Mouse (Mus musculus) neural tube, embryonic 11.5 days (tissue): ENCODE measurements at regions not wholly inside any gene's neighbourhood (a gene's known extent, or its start where the extent isn't known, plus 50 kb on each side); places are given as distances from the start of the nearest gene placed in this dataset.

Source experiments
- ATAC-seq: fragments of 200-750 bp; cut with Nextera tagmentation; 2 replicates; pipeline ENCODE4 v1.8.0; 2017; ENCODE audit warnings: moderate number of reproducible peaks, mild to moderate bottlenecking, moderate TSS enrichment, moderate library complexity; ENCODE audit not compliant: insufficient read depth, low FRiP score, low TSS enrichment
- DNase-seq: peaks from one replicate; pipeline ENCODE4 v3.0.0-alpha.2; 2015; ENCODE audit warnings: low spot score
- H3K27ac ChIP-seq: fragments of 300-500 bp; sonication (generic); 2 replicates; pipeline ENCODE4 v1.5.1; 2014; ENCODE audit warnings: low read depth, mild to moderate bottlenecking, low read length
- H3K27me3 ChIP-seq: fragments of 300-500 bp; sonication (generic); 2 replicates; pipeline ENCODE4 v1.6.1; 2014; ENCODE audit warnings: mild to moderate bottlenecking, low read length, mixed read lengths; ENCODE audit not compliant: control insufficient read depth, insufficient read depth
- H3K36me3 ChIP-seq: fragments of 300-500 bp; sonication (generic); 2 replicates; pipeline ENCODE4 v1.6.1; 2014; ENCODE audit warnings: mild to moderate bottlenecking, low read length, moderate library complexity, mixed read lengths; ENCODE audit not compliant: control insufficient read depth, insufficient read depth
- H3K4me1 ChIP-seq: fragments of 300-500 bp; sonication (generic); 2 replicates; pipeline ENCODE4 v1.6.1; 2014; ENCODE audit warnings: low read length, mixed read lengths; ENCODE audit not compliant: control insufficient read depth, insufficient read depth
- H3K4me2 ChIP-seq: fragments of 300-500 bp; sonication (generic); 2 replicates; pipeline ENCODE4 v1.6.1; 2014; ENCODE audit warnings: low read depth, mild to moderate bottlenecking, moderate library complexity
- H3K4me3 ChIP-seq: fragments of 300-500 bp; sonication (generic); 2 replicates; pipeline ENCODE4 v1.5.1; 2014; ENCODE audit warnings: low read depth, low read length
- H3K9ac ChIP-seq: fragments of 300-500 bp; sonication (generic); 2 replicates; pipeline ENCODE4 v1.6.1; 2014; ENCODE audit warnings: mild to moderate bottlenecking, low read length
- H3K9me3 ChIP-seq: fragments of 300-500 bp; sonication (generic); 2 replicates; pipeline ENCODE4 v1.6.1; 2016; ENCODE audit warnings: low read length; ENCODE audit not compliant: control insufficient read depth
- WGBS: fragments of 180-500 bp; shearing (Covaris S2); extraction: QIAGEN DNeasy Blood & Tissue Kit; methylation state at CpG from one replicate; pipeline ENCODE4 v1.1.7; 2014; 5-methylcytosine and 5-hydroxymethylcytosine counted together

DNA sequence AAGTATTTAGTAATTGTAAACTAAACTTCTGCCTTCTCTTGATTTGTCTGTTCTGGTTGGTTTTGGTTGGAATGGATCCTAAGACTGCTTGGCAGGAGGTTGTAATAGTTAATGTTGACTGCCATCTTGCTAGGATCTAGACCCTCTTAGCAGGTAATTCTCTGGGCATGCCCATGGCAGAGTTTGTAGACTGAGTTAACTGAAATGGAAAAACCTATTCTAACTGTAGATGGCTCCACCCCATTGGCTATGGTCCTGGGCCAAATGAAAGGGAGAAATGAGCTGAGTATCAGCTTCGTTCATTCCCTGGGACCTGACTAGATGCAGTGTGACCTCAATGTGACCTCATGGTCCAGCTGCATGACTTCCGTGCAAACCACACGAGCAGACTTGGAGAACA is 207.7 kb downstream of the Slc30a10 start:
- whole genome bisulfite sequencing = 84% methylated on average over 3 of the region's 3 CpGs
- no peak for ATAC-seq
- H3K27me3 ChIP-seq = no peaks in the 10 kb centered on the region

DNA sequence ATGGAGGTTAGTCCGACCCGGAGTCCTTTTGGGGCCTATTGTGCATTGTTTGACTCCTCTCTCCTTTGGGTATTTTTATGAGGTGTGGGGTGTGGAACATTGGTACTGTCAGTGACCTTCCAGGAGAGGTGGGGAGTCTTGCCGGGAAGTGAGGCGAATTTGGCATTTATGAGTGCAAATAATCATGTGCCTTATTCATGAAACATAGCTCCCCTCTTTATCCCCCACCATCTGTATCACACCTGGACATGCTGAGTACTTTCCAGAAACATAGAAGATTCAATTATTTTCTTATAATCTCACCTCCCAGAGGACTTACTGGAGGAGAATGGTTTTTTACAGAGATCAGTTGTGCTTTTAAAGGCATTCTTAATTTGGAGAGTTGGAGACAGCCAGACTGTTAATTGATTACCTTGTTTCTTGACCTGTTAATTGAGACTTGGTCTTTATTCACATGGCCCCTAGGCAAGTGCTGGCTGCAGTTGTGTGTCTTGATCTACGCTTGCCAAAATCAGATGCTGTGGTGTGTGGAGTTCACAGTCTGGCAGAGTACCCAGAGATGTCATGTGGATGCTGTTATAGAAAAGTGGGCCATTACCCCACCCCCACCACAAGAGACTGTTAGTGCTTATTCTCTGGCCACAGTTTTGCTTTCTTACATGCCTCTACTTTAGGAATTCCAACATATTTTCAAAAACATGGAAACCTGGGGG is 215.5 kb downstream of the Slc30a10 start:
- Histone ChIP-seq H3K4me2 (no peak overlapping the region), H3K27ac (no peak overlapping the region), H3K36me3 (no peaks in the 10 kb centered on the region), H3K4me1 (no peaks in the 10 kb centered on the region), H3K27me3 (no peaks in the 10 kb centered on the region), H3K9me3 (no peaks in the 10 kb centered on the region), H3K4me3 (no peak overlapping the region), H3K9ac (no peak overlapping the region)
- WGBS = 72% methylated on average over 5 of the region's 5 CpGs
- ATAC-seq (no peak), DNase-seq (no peak)

More for the DNA sequence above, 207.7 kb downstream of the Slc30a10 start:
- Histone ChIP-seq H3K4me3 (no peak overlapping the region), H3K4me2 (no peak overlapping the region), H3K9me3 (no peaks in the 10 kb centered on the region), H3K4me1 (no peaks in the 10 kb centered on the region), H3K27ac (no peak overlapping the region), H3K36me3 (no peaks in the 10 kb centered on the region), H3K9ac (no peak overlapping the region)
- no peak for DNase-seq

DNA sequence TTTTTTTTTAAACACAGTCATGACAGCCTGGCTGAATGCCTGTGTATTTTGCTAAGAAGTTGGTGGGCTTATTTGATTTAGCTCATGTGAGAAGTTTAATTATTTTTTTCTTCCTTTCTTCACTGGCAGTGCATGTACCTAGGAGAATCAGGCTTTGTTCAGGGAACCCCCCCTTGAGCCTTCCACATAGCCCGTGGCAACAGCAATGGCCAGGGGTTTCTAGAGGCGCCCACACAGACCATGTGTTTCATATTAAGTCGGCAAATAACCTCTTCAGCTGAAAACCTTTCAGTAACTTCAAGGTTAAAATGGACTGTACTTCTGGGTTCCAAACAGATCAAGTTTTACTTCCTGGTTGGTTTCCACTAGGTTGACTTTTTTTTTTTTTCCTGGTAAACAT is 218.3 kb downstream of the Slc30a10 start:
- Histone ChIP-seq H3K27ac (no peak overlapping the region), H3K4me1 (no peaks in the 10 kb centered on the region), H3K9me3 (no peaks in the 10 kb centered on the region), H3K27me3 (no peaks in the 10 kb centered on the region), H3K4me3 (no peak overlapping the region), H3K36me3 (no peaks in the 10 kb centered on the region), H3K9ac (no peak overlapping the region), H3K4me2 (no peak overlapping the region)
- DNase-seq = peak; percentile 26
- no peak for ATAC-seq
- WGBS = 55% methylated on average over 3 of the region's 3 CpGs

DNA sequence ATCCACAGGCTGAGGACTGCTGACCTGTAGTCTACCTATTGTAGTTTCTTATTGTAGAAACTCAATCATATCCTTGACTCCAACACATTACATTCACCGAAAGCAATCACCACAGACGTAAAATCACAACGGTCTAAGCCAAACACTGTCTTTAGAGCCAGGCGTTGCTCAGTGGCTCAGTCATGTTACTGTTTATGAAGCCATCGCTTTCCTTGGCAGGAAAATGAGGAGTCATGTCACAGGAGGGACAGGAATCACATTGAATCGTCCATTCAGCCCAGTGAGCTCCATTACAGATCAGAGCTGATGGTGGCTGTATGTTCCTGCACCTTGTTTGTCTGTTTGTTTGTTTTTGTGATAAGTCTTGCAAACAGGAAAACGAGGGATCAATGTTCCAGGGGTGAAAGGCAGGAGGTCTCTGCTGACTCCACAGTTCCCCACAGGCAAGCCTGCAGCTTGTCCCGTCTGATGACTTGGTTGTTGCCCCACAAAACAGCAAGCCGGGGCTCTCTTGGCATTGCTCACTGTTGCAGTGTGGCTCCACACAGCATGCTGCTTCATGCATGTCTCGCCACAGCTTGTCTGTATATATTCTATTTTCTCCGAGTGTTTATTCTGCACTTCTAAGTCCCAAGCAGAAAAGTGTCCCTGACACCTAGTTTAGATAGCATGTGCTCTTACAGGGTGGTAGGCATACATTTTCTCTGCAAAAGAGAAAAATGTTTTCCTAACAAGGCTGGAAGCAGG is 221.2 kb downstream of the Slc30a10 start:
- Histone ChIP-seq H3K4me3 (no peak overlapping the region), H3K36me3 (no peaks in the 10 kb centered on the region), H3K9ac (no peak overlapping the region), H3K4me1 (no peaks in the 10 kb centered on the region), H3K4me2 (no peak overlapping the region), H3K27ac (no peak overlapping the region), H3K9me3 (no peaks in the 10 kb centered on the region), H3K27me3 (no peaks in the 10 kb centered on the region)
- 88% methylated on average over 11 of the region's 11 CpGs for WGBS
- no peak for ATAC-seq
- no peak for DNase-seq

DNA sequence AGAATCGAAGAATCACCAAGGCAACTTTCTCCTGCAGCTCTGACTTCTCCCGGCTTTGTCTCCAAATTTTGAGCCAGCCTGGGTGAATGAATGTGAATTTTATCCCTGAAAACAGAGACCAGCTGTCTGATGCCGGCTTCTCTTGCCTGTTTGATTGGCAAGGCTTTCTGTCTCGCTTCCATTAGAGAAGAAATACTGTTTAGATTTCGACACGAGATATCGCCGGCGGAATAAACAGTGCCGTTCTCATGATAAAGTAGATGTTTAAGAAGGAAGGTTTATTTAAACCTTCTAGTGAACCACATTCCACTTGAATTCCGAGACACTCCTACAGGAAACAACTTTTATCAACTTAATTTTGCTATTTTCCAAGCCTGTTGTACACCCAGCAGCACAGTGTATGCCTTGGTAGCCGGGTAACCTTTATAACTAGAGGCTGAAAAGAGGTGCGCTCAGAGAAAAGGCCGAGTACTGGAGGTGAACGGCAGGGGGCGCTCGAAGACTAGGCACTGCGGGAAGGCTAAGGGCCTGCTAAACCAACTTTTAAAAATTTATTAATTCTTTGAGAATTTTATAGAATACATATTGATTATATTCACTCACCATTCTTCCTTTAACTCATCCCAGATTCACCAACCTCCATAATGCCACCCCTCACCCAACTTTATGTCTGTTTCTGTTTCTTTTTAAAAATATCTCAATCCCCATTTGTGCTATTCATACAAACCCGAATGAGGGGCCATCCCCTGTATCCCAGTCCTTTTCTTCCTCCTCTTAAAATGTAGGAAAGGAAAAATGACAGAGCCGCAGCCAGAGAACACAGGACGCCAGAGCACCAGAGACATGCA is 227.2 kb downstream of the Slc30a10 start:
- no peak overlapping the region for H3K27ac ChIP-seq
- no peak for ATAC-seq
- WGBS = 50% methylated on average over 21 of the region's 21 CpGs

GRCm38 (mm10) chr1:185682458-185682750 is 227.8 kb downstream of the Slc30a10 start:
- no peaks in the 10 kb centered on the region for H3K36me3 ChIP-seq
- no peaks in the 10 kb centered on the region for H3K27me3 ChIP-seq
- no peak overlapping the region for H3K27ac ChIP-seq
- DNase-seq = no peak
- ATAC-seq = no peak
- no peaks in the 10 kb centered on the region for H3K4me1 ChIP-seq
- H3K4me3 ChIP-seq = no peak overlapping the region
- H3K9me3 ChIP-seq = no peaks in the 10 kb centered on the region
- H3K4me2 ChIP-seq = no peak overlapping the region
- WGBS = 61% methylated on average over 3 of the region's 3 CpGs
- no peak overlapping the region for H3K9ac ChIP-seq

More for the DNA sequence above, 227.2 kb downstream of the Slc30a10 start:
- Histone ChIP-seq H3K36me3 (no peaks in the 10 kb centered on the region), H3K4me2 (no peak overlapping the region), H3K9me3 (no peaks in the 10 kb centered on the region), H3K4me1 (no peaks in the 10 kb centered on the region), H3K27me3 (no peaks in the 10 kb centered on the region), H3K4me3 (no peak overlapping the region), H3K9ac (no peak overlapping the region)
- DNase-seq = peak; percentile 77

DNA sequence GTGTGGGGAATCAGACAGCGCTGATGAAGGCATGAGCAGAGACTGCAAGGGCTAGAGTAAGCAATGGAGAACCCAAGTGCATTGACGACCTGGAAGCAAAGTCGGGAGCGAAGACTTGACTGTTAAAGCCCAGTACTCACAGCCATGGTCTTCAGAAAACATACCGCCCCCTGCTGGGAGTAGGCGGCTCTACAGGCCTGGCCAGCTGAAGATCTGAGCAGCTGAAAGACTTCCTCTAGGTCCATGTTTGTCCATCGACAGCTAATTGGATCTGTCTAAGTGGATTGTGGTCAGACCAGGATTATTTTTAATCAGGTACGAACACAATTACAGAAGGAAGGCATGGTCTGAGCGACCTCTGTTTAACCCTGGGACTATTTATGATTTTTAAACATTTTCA is 230.0 kb downstream of the Slc30a10 start:
- H3K9ac ChIP-seq = no peak overlapping the region
- H3K27ac ChIP-seq = no peak overlapping the region
- no peaks in the 10 kb centered on the region for H3K36me3 ChIP-seq
- no peak overlapping the region for H3K4me3 ChIP-seq
- no peaks in the 10 kb centered on the region for H3K27me3 ChIP-seq
- WGBS = 81% methylated on average over 9 of the region's 9 CpGs
- DNase-seq (peak; percentile 31), ATAC-seq (no peak)
- no peak overlapping the region for H3K4me2 ChIP-seq
- H3K9me3 ChIP-seq = no peaks in the 10 kb centered on the region
- no peaks in the 10 kb centered on the region for H3K4me1 ChIP-seq

DNA sequence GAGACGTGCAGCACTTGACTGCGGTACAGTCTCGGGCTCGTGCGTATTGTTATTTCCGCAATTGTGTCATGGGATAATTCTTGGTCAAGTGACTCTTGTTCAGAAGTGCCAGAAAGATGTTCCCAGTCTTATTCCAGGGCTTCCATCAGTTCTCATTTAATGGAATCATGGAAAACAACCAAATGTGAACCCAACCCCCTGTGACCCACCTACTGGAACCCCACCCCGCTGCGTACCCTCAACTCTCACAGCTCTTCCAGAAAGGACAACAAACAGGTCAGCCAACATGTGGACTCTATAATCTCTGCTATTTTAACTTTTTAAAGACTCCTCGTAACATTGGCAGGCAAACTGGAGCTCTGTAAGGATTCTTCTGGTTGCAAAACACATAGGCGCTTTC is 233.9 kb downstream of the Slc30a10 start:
- DNase-seq (no peak), ATAC-seq (no peak)
- no peaks in the 10 kb centered on the region for H3K9me3 ChIP-seq
- H3K27me3 ChIP-seq = no peaks in the 10 kb centered on the region
- no peaks in the 10 kb centered on the region for H3K36me3 ChIP-seq
- 96% methylated on average over 10 of the region's 10 CpGs for whole genome bisulfite sequencing
- no peak overlapping the region for H3K4me3 ChIP-seq
- H3K4me2 ChIP-seq = no peak overlapping the region
- H3K4me1 ChIP-seq = no peaks in the 10 kb centered on the region
- no peak overlapping the region for H3K27ac ChIP-seq
- H3K9ac ChIP-seq = no peak overlapping the region
